Mouse (Mus musculus): ENCODE results near the gene Commd3.

DNA sequence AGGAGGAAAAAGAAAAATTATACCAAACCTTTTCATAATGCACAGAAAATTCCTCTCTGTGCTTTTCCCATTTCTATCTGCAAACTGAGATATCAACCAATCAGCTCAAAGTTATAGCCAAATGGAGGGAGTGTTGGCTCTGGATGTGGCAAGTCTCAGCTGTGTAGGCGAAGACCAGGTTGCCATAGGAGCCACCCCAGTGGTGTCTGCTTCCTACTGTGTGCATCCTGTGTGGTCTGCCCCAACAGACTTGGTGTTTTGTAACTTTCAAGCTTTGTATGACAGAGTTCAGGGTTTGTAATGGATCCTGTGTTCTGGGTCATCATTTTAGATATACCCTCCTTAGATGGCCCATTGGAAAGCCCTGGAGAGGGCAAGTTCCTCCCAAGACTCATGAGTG lies 52.3 kb downstream of the Commd3 start:
- TF ChIP-seq EP300 (IDR thresholded peaks at IDR 0.05; ENCODE audit: low read depth) (no peak), CTCF (IDR thresholded peaks at IDR 0.05; ENCODE audit: low read depth) (no peak)
